Mouse (Mus musculus): Measurements from ENCODE around the gene Tmem9b.
A peak's percentile ranks its signal among the peaks of the same experiment; 100 is the strongest.

Tmem9b gene

GRCm38 (mm10) chr7:109734806-109735205 is 17.9 kb downstream of the Tmem9b start:
- DNase-seq, result no peak

GRCm38 (mm10) chr7:109731626-109732025 is 21.0 kb downstream of the Tmem9b start, which contains the start of gene Ascl3:
Gene Ascl3 (minus strand): TSS chr7:109731726.
- DNase-seq, result no peak

- DNase-seq, result no peak
Observed at GRCm38 (mm10) chr7:109723697-109724096, 29.0 kb downstream of the Tmem9b start, which contains the start of gene BC051019. Gene BC051019 (minus strand): TSS chr7:109723850.

GRCm38 (mm10) chr7:109723114-109723513 is 29.6 kb downstream of the Tmem9b start:
- DNase-seq, result no peak

- DNase-seq, result no peak
Observed at GRCm38 (mm10) chr7:109722618-109723017, 30.1 kb downstream of the Tmem9b start.

- DNase-seq, result no peak
Observed at GRCm38 (mm10) chr7:109719286-109719685, 33.4 kb downstream of the Tmem9b start.

- no peak for DNase-seq
Observed at GRCm38 (mm10) chr7:109713434-109713982, 39.2 kb downstream of the Tmem9b start.

GRCm38 (mm10) chr7:109712198-109712597 is 40.5 kb downstream of the Tmem9b start:
- DNase-seq, result no peak

GRCm38 (mm10) chr7:109710069-109710468 is 42.6 kb downstream of the Tmem9b start:
- DNase-seq, result no peak

GRCm38 (mm10) chr7:109708961-109709382 is 43.7 kb downstream of the Tmem9b start:
- DNase-seq, result no peak

GRCm38 (mm10) chr7:109707023-109707785 is 45.5 kb downstream of the Tmem9b start:
- peak; percentile 29 for DNase-seq

- DNase-seq, result no peak
Observed at GRCm38 (mm10) chr7:109704461-109704860, 48.2 kb downstream of the Tmem9b start.

- DNase-seq, result no peak
Observed at GRCm38 (mm10) chr7:109704016-109704377, 48.7 kb downstream of the Tmem9b start.

- DNase-seq, result peak; percentile 94
Observed at GRCm38 (mm10) chr7:109703190-109704015, 49.3 kb downstream of the Tmem9b start, which contains the start of the genes St5 and Akip1. Gene St5 (minus strand): TSS chr7:109703605. Gene Akip1 (plus strand): TSS chr7:109703690.

- DNase-seq, result no peak
Observed at GRCm38 (mm10) chr7:109702721-109703120, 50.0 kb downstream of the Tmem9b start.

GRCm38 (mm10) chr7:109700213-109700612 is 52.5 kb downstream of the Tmem9b start:
- DNase-seq, result no peak

GRCm38 (mm10) chr7:109695339-109695726 is 57.3 kb downstream of the Tmem9b start:
- DNase-seq, result no peak

- no peak for DNase-seq
Observed at GRCm38 (mm10) chr7:109694576-109695338, 57.9 kb downstream of the Tmem9b start.

GRCm38 (mm10) chr7:109690961-109691360 is 61.7 kb downstream of the Tmem9b start:
- DNase-seq, result no peak

GRCm38 (mm10) chr7:109690101-109690500 is 62.6 kb downstream of the Tmem9b start:
- no peak for DNase-seq

- DNase-seq, result no peak
Observed at GRCm38 (mm10) chr7:109686585-109687128, 66.0 kb downstream of the Tmem9b start.

All from right cerebral cortex, adult 18-20 months (tissue).